In the genomic region with DNA sequence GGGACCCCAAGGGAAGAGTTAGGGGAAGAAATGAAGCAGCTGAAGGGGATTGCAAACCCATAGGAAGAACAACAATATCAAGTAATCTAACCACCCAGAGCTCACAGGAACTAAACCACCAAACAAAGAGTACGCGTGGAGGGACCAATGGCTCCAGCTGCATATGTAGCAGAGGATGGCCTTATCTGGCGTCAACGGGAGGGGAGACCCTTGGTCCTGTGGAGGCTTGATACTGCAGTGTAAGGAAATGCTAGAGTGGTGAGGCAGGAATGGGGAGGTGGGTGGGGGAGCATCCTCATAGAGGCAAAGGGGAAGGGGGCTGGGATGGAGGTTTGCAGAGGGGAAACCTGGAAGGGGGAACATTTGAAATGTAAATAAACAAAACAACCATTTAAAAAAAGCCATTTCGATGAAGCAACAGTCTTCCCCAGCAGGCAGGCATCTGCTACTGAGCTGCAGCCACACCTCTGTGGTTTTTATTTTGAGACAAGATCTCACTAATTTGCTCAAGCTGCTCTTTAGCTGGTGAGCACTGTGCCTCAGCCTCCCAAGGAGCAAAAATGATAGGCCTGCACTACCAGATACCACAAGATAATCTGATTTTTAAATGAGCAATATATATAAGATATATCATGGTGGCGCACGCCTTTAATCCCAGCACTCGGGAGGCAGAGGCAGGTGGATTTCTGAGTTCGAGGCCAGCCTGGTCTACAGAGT, we compare ENCODE assay signal across 22 mouse cellular contexts.
DNase-seq lines count a peak whose midpoint lies in the region; ATAC-seq and TF ChIP-seq lines count a peak whose summit lies in the region.
"Had no signal": no experiment of that assay in that cellular context is flagged by ENCODE, and none has a peak within 500 bp of the region (broad histone marks: within the 10 kb centered on the region; RNA-seq: fewer than 3 reads in every experiment).

No protein-coding gene starts in this region.

- peak; percentile 77 for ATAC-seq in liver, embryonic 12.5 days
- no peak for ATAC-seq in liver, postnatal 0 days
- ATAC-seq in liver, embryonic 14.5 days (ENCODE audit: insufficient read depth), result peak; percentile 77
- no peak for ATAC-seq in midbrain, embryonic 14.5 days (ENCODE audit: low FRiP score, low TSS enrichment)
- ATAC-seq: forebrain, embryonic 13.5 days; forebrain, embryonic 15.5 days; forebrain, postnatal 0 days; Patski had no signal

- H3K4me2 ChIP-seq in liver, embryonic 12.5 days, result no peak overlapping the region
- no peak overlapping the region for H3K4me2 ChIP-seq in liver, postnatal 0 days (ENCODE audit: low read depth, low read length)
- H3K4me2 ChIP-seq in liver, embryonic 14.5 days (ENCODE audit: low read depth), result no peak overlapping the region
- no peak overlapping the region for H3K4me2 ChIP-seq in midbrain, embryonic 14.5 days (ENCODE audit: low read length)
- H3K4me2 ChIP-seq: embryonic facial prominence, embryonic 12.5 days; forebrain, embryonic 13.5 days; forebrain, embryonic 15.5 days had no signal

- no peak for TF ChIP-seq CTCF in liver, postnatal 0 days (IDR thresholded peaks at IDR 0.05; ENCODE audit: low read depth)
- no peak for TF ChIP-seq CTCF in liver, embryonic 14.5 days (IDR thresholded peaks at IDR 0.05; ENCODE audit: low read depth)

- no peak overlapping the region for H3K9ac ChIP-seq in liver, embryonic 12.5 days
- H3K9ac ChIP-seq in liver, postnatal 0 days (replicated peaks), result no peak overlapping the region
- no peak overlapping the region for H3K9ac ChIP-seq in liver, embryonic 14.5 days (replicated peaks)
- H3K9ac ChIP-seq in midbrain, embryonic 14.5 days (replicated peaks; ENCODE audit: low read length), result no peak overlapping the region
- H3K9ac ChIP-seq: embryonic facial prominence, embryonic 12.5 days; forebrain, embryonic 13.5 days; forebrain, embryonic 15.5 days; forebrain, postnatal 0 days had no signal

- WGBS in liver, embryonic 12.5 days (ENCODE audit: insufficient replicate concordance), result 55% methylated on average over 9 of the region's 9 CpGs
- 70% methylated on average over 9 of the region's 9 CpGs for WGBS in liver, postnatal 0 days (ENCODE audit: insufficient replicate concordance)
- 36% methylated on average over 9 of the region's 9 CpGs for WGBS in liver, embryonic 14.5 days (ENCODE audit: insufficient replicate concordance)
- WGBS in midbrain, embryonic 14.5 days, result 94% methylated on average over 9 of the region's 9 CpGs

- H3K4me3 ChIP-seq in liver, embryonic 12.5 days, result no peak overlapping the region
- no peak overlapping the region for H3K4me3 ChIP-seq in liver, postnatal 0 days (ENCODE audit: low read depth, low read length)
- no peak overlapping the region for H3K4me3 ChIP-seq in liver, embryonic 14.5 days (ENCODE audit: insufficient read depth in 1 of 2, low read depth in 2 of 2, low read length in 2 of 2)
- no peak overlapping the region for H3K4me3 ChIP-seq in midbrain, embryonic 14.5 days (replicated peaks; ENCODE audit: low read depth, low read length)
- H3K4me3 ChIP-seq: embryonic facial prominence, embryonic 10.5 days; embryonic facial prominence, embryonic 12.5 days; forebrain, embryonic 13.5 days; forebrain, embryonic 15.5 days had no signal

- H3K27me3 ChIP-seq in liver, embryonic 12.5 days (replicated peaks), result no peaks in the 10 kb centered on the region
- no peaks in the 10 kb centered on the region for H3K27me3 ChIP-seq in liver, postnatal 0 days (ENCODE audit: insufficient read depth, low read length)
- H3K27me3 ChIP-seq in liver, embryonic 14.5 days (ENCODE audit: control insufficient read depth, insufficient read depth, low read length), result no peaks in the 10 kb centered on the region
- no peaks in the 10 kb centered on the region for H3K27me3 ChIP-seq in midbrain, embryonic 14.5 days (ENCODE audit: control insufficient read depth, insufficient read depth, low read length)
- H3K27me3 ChIP-seq: embryonic facial prominence, embryonic 12.5 days; forebrain, embryonic 13.5 days; forebrain, embryonic 15.5 days; Patski had no signal

- no peak for TF ChIP-seq EP300 in liver, postnatal 0 days (IDR thresholded peaks at IDR 0.05; ENCODE audit: low read depth)
- no peak for TF ChIP-seq EP300 in liver, embryonic 14.5 days (IDR thresholded peaks at IDR 0.05; ENCODE audit: low read depth)

- no peak for DNase-seq in liver, postnatal 0 days
- DNase-seq in ES-CJ7 (ENCODE audit: low read depth, low spot score), result peak; percentile 3
- peak; percentile 5 for DNase-seq in R1 (ENCODE audit: low read depth, low spot score)
- DNase-seq in liver, embryonic 14.5 days (ENCODE audit: low read depth in 3 of 3, low spot score in 3 of 3), result no peak
- DNase-seq in midbrain, embryonic 14.5 days, result no peak
- DNase-seq in left cerebral cortex, adult 8-10 months (ENCODE audit: low spot score in 2 of 2), result no peak
- DNase-seq: adrenal gland, adult 2 months; adrenal gland, postnatal 10 days; adrenal gland, postnatal 25 days; cerebellum, adult 11 months; cerebellum, adult 18-20 months; cerebellum, adult 8-10 months; cerebellum, adult 9-11 months; cerebellum, postnatal 25 days; forebrain, postnatal 0 days had no signal

- H3K9me3 ChIP-seq in liver, embryonic 12.5 days (replicated peaks), result no peaks in the 10 kb centered on the region
- no peaks in the 10 kb centered on the region for H3K9me3 ChIP-seq in liver, postnatal 0 days (ENCODE audit: low read length)
- H3K9me3 ChIP-seq in liver, embryonic 14.5 days (ENCODE audit: control insufficient read depth, low read length), result no peaks in the 10 kb centered on the region
- no peaks in the 10 kb centered on the region for H3K9me3 ChIP-seq in midbrain, embryonic 14.5 days (ENCODE audit: control insufficient read depth, low read length)
- H3K9me3 ChIP-seq: embryonic facial prominence, embryonic 10.5 days; embryonic facial prominence, embryonic 12.5 days; forebrain, embryonic 13.5 days; forebrain, embryonic 15.5 days; G1E had no signal

- peaks cover 5% of the 10 kb centered on the region for H3K4me1 ChIP-seq in liver, embryonic 12.5 days
- no peaks in the 10 kb centered on the region for H3K4me1 ChIP-seq in liver, postnatal 0 days (ENCODE audit: insufficient read depth)
- no peaks in the 10 kb centered on the region for H3K4me1 ChIP-seq in liver, embryonic 14.5 days (replicated peaks; ENCODE audit: control insufficient read depth in 2 of 2, insufficient read depth in 2 of 2, low read length in 1 of 2)
- no peaks in the 10 kb centered on the region for H3K4me1 ChIP-seq in midbrain, embryonic 14.5 days (ENCODE audit: control insufficient read depth, insufficient read depth, low read length)
- H3K4me1 ChIP-seq: embryonic facial prominence, embryonic 10.5 days; embryonic facial prominence, embryonic 12.5 days; forebrain, embryonic 13.5 days; forebrain, embryonic 15.5 days had no signal

- no peak overlapping the region for H3K27ac ChIP-seq in liver, embryonic 12.5 days
- no peak overlapping the region for H3K27ac ChIP-seq in liver, postnatal 0 days (ENCODE audit: low read depth)
- no peak overlapping the region for H3K27ac ChIP-seq in liver, embryonic 14.5 days
- no peak overlapping the region for H3K27ac ChIP-seq in midbrain, embryonic 14.5 days (replicated peaks; ENCODE audit: low read depth, low read length)
- H3K27ac ChIP-seq: embryonic facial prominence, embryonic 10.5 days; embryonic facial prominence, embryonic 12.5 days; forebrain, embryonic 13.5 days; forebrain, embryonic 15.5 days had no signal

- H3K36me3 ChIP-seq in liver, embryonic 12.5 days, result 0 out of 2 replicates have a peak, but pooled peaks cover 10% of the 10 kb centered on the region
- H3K36me3 ChIP-seq in liver, postnatal 0 days (replicated peaks; ENCODE audit: insufficient read depth, low read length), result no peaks in the 10 kb centered on the region
- no peaks in the 10 kb centered on the region for H3K36me3 ChIP-seq in liver, embryonic 14.5 days (replicated peaks; ENCODE audit: control insufficient read depth, insufficient read depth, low read depth)
- H3K36me3 ChIP-seq in midbrain, embryonic 14.5 days (ENCODE audit: control insufficient read depth, insufficient read depth, low read length), result peaks cover 3% of the 10 kb centered on the region; the same call in 1 of the 2 replicates
- H3K36me3 ChIP-seq: embryonic facial prominence, embryonic 10.5 days; embryonic facial prominence, embryonic 12.5 days; forebrain, embryonic 15.5 days had no signal

Comparison
In these comparisons a context has a peak if more than half of its experiments do, and no peak if none do; other contexts are left out.
1. ATAC-seq: peak in liver, embryonic 12.5 days (single experiment) and liver, embryonic 14.5 days (single experiment); none in liver, postnatal 0 days (single experiment) and midbrain, embryonic 14.5 days (single experiment).
2. DNase-seq: peak in ES-CJ7 (single experiment) and R1 (single experiment); none in liver, postnatal 0 days (single experiment), liver, embryonic 14.5 days (0 of 3), midbrain, embryonic 14.5 days (single experiment) and left cerebral cortex, adult 8-10 months (0 of 2).